Mouse (Mus musculus): ENCODE results near the gene Dmd. TPM values are rescaled to one million over a fixed set of nuclear protein-coding genes. Genes with fewer than 3 reads are reported as not detected.

Dmd gene
- polyA plus RNA-seq, 1 experiment from 2014 or later, result 36.4 TPM

GRCm38 (mm10) chrX:85046631-85047030, 2098.0 kb downstream of the Dmd start:
- no peaks in the 10 kb centered on the region for H3K27me3 ChIP-seq (ENCODE audit: control insufficient read depth, insufficient read depth, low read length)
- ATAC-seq (ENCODE audit: insufficient number of reproducible peaks, insufficient read depth, low FRiP score, low read depth), result no peak
- no peak overlapping the region for H3K4me3 ChIP-seq (ENCODE audit: low read depth, low read length)
- WGBS, result 83% methylated on average over 9 of the region's 9 CpGs
- H3K9ac ChIP-seq (replicated peaks; ENCODE audit: low read depth, low read length), result no peak overlapping the region
- H3K4me2 ChIP-seq (replicated peaks; ENCODE audit: low read depth, low read length), result no peak overlapping the region
- H3K27ac ChIP-seq (ENCODE audit: low read length), result no peak overlapping the region
- no peaks in the 10 kb centered on the region for H3K9me3 ChIP-seq (ENCODE audit: control insufficient read depth, low read depth, low read length)
- H3K4me1 ChIP-seq (ENCODE audit: control insufficient read depth, insufficient read depth, low read length), result no peaks in the 10 kb centered on the region
- H3K36me3 ChIP-seq (ENCODE audit: control insufficient read depth, insufficient read depth, low read length), result no peaks in the 10 kb centered on the region

GRCm38 (mm10) chrX:85048141-85049110, 2099.8 kb downstream of the Dmd start:
- Histone ChIP-seq H3K27me3 (ENCODE audit: control insufficient read depth, insufficient read depth, low read length) (no peaks in the 10 kb centered on the region), H3K4me1 (ENCODE audit: control insufficient read depth, insufficient read depth, low read length) (no peaks in the 10 kb centered on the region), H3K36me3 (ENCODE audit: control insufficient read depth, insufficient read depth, low read length) (no peaks in the 10 kb centered on the region), H3K27ac (ENCODE audit: low read length) (no peak overlapping the region), H3K4me3 (ENCODE audit: low read depth, low read length) (peak overlapping the region; percentile 43), H3K4me2 (replicated peaks; ENCODE audit: low read depth, low read length) (peak overlapping the region; percentile 46), H3K9me3 (ENCODE audit: control insufficient read depth, low read depth, low read length) (no peaks in the 10 kb centered on the region), H3K9ac (replicated peaks; ENCODE audit: low read depth, low read length) (peak overlapping the region; percentile 38)
- peak; percentile 91 for ATAC-seq (ENCODE audit: insufficient number of reproducible peaks, insufficient read depth, low FRiP score, low read depth)
- 20% methylated on average over 43 of the region's 47 CpGs for WGBS

GRCm38 (mm10) chrX:85049593-85049992, 2100.9 kb downstream of the Dmd start:
- no peak for ATAC-seq (ENCODE audit: insufficient number of reproducible peaks, insufficient read depth, low FRiP score, low read depth)
- no peak overlapping the region for H3K27ac ChIP-seq (ENCODE audit: low read length)
- H3K9ac ChIP-seq (replicated peaks; ENCODE audit: low read depth, low read length), result no peak overlapping the region
- H3K4me3 ChIP-seq (ENCODE audit: low read depth, low read length), result no peak overlapping the region; the same call in 1 of the 2 replicates
- peak overlapping the region; percentile 46; the same call in 1 of the 2 replicates for H3K4me2 ChIP-seq (replicated peaks; ENCODE audit: low read depth, low read length)
- H3K9me3 ChIP-seq (ENCODE audit: control insufficient read depth, low read depth, low read length), result no peaks in the 10 kb centered on the region
- H3K36me3 ChIP-seq (ENCODE audit: control insufficient read depth, insufficient read depth, low read length), result no peaks in the 10 kb centered on the region
- 51% methylated on average over 3 of the region's 3 CpGs for WGBS
- no peaks in the 10 kb centered on the region for H3K4me1 ChIP-seq (ENCODE audit: control insufficient read depth, insufficient read depth, low read length)
- no peaks in the 10 kb centered on the region for H3K27me3 ChIP-seq (ENCODE audit: control insufficient read depth, insufficient read depth, low read length)

- Histone ChIP-seq H3K27ac (ENCODE audit: low read length) (no peak overlapping the region), H3K27me3 (ENCODE audit: control insufficient read depth, insufficient read depth, low read length) (no peaks in the 10 kb centered on the region), H3K4me1 (ENCODE audit: control insufficient read depth, insufficient read depth, low read length) (no peaks in the 10 kb centered on the region), H3K9me3 (ENCODE audit: control insufficient read depth, low read depth, low read length) (no peaks in the 10 kb centered on the region), H3K4me2 (replicated peaks; ENCODE audit: low read depth, low read length) (no peak overlapping the region), H3K36me3 (ENCODE audit: control insufficient read depth, insufficient read depth, low read length) (no peaks in the 10 kb centered on the region), H3K9ac (replicated peaks; ENCODE audit: low read depth, low read length) (no peak overlapping the region), H3K4me3 (ENCODE audit: low read depth, low read length) (no peak overlapping the region)
- no peak for ATAC-seq (ENCODE audit: insufficient number of reproducible peaks, insufficient read depth, low FRiP score, low read depth)
- 52% methylated on average over 4 of the region's 4 CpGs for WGBS
These were observed 2124.9 kb downstream of the Dmd start for GRCm38 (mm10) chrX:85073602-85074001.

- no peak for ATAC-seq (ENCODE audit: insufficient number of reproducible peaks, insufficient read depth, low FRiP score, low read depth)
These were observed 2128.2 kb downstream of the Dmd start for GRCm38 (mm10) chrX:85076845-85077244.

GRCm38 (mm10) chrX:85077605-85078004, 2128.9 kb downstream of the Dmd start:
- no peak overlapping the region for H3K27ac ChIP-seq (ENCODE audit: low read length)
- H3K9me3 ChIP-seq (ENCODE audit: control insufficient read depth, low read depth, low read length), result no peaks in the 10 kb centered on the region
- H3K27me3 ChIP-seq (ENCODE audit: control insufficient read depth, insufficient read depth, low read length), result no peaks in the 10 kb centered on the region
- no peaks in the 10 kb centered on the region for H3K36me3 ChIP-seq (ENCODE audit: control insufficient read depth, insufficient read depth, low read length)
- H3K9ac ChIP-seq (replicated peaks; ENCODE audit: low read depth, low read length), result no peak overlapping the region
- no peak for ATAC-seq (ENCODE audit: insufficient number of reproducible peaks, insufficient read depth, low FRiP score, low read depth)
- 73% methylated on average over 1 of the region's 1 CpGs for WGBS
- no peaks in the 10 kb centered on the region for H3K4me1 ChIP-seq (ENCODE audit: control insufficient read depth, insufficient read depth, low read length)
- H3K4me2 ChIP-seq (replicated peaks; ENCODE audit: low read depth, low read length), result no peak overlapping the region
- H3K4me3 ChIP-seq (ENCODE audit: low read depth, low read length), result no peak overlapping the region

More at GRCm38 (mm10) chrX:85076845-85077244, 2128.2 kb downstream of the Dmd start:
- H3K4me2 ChIP-seq (replicated peaks; ENCODE audit: low read depth, low read length), result no peak overlapping the region
- no peaks in the 10 kb centered on the region for H3K27me3 ChIP-seq (ENCODE audit: control insufficient read depth, insufficient read depth, low read length)
- no peaks in the 10 kb centered on the region for H3K4me1 ChIP-seq (ENCODE audit: control insufficient read depth, insufficient read depth, low read length)
- 67% methylated on average over 1 of the region's 1 CpGs for WGBS
- H3K27ac ChIP-seq (ENCODE audit: low read length), result no peak overlapping the region
- no peak overlapping the region for H3K9ac ChIP-seq (replicated peaks; ENCODE audit: low read depth, low read length)
- no peaks in the 10 kb centered on the region for H3K36me3 ChIP-seq (ENCODE audit: control insufficient read depth, insufficient read depth, low read length)
- H3K9me3 ChIP-seq (ENCODE audit: control insufficient read depth, low read depth, low read length), result no peaks in the 10 kb centered on the region
- H3K4me3 ChIP-seq (ENCODE audit: low read depth, low read length), result no peak overlapping the region

GRCm38 (mm10) chrX:85079174-85079573, 2130.5 kb downstream of the Dmd start:
- no peaks in the 10 kb centered on the region for H3K27me3 ChIP-seq (ENCODE audit: control insufficient read depth, insufficient read depth, low read length)
- no peak overlapping the region for H3K4me2 ChIP-seq (replicated peaks; ENCODE audit: low read depth, low read length)
- H3K9me3 ChIP-seq (ENCODE audit: control insufficient read depth, low read depth, low read length), result no peaks in the 10 kb centered on the region
- H3K36me3 ChIP-seq (ENCODE audit: control insufficient read depth, insufficient read depth, low read length), result no peaks in the 10 kb centered on the region
- 65% methylated on average over 2 of the region's 2 CpGs for whole genome bisulfite sequencing
- no peak overlapping the region for H3K4me3 ChIP-seq (ENCODE audit: low read depth, low read length)
- no peaks in the 10 kb centered on the region for H3K4me1 ChIP-seq (ENCODE audit: control insufficient read depth, insufficient read depth, low read length)
- no peak for ATAC-seq (ENCODE audit: insufficient number of reproducible peaks, insufficient read depth, low FRiP score, low read depth)
- H3K27ac ChIP-seq (ENCODE audit: low read length), result no peak overlapping the region
- H3K9ac ChIP-seq (replicated peaks; ENCODE audit: low read depth, low read length), result no peak overlapping the region

- WGBS, result 51% methylated on average over 8 of the region's 8 CpGs
- H3K27ac ChIP-seq (ENCODE audit: low read length), result peak overlapping the region; percentile 27; the same call in 1 of the 2 replicates
- ATAC-seq (ENCODE audit: insufficient number of reproducible peaks, insufficient read depth, low FRiP score, low read depth), result peak; percentile 46; the same call in 1 of the 2 replicates
These were observed 2135.8 kb downstream of the Dmd start for GRCm38 (mm10) chrX:85084237-85085153.

More at GRCm38 (mm10) chrX:85084237-85085153, 2135.8 kb downstream of the Dmd start:
- H3K27me3 ChIP-seq (ENCODE audit: control insufficient read depth, insufficient read depth, low read length), result no peaks in the 10 kb centered on the region
- H3K4me3 ChIP-seq (ENCODE audit: low read depth, low read length), result no peak overlapping the region
- H3K36me3 ChIP-seq (ENCODE audit: control insufficient read depth, insufficient read depth, low read length), result no peaks in the 10 kb centered on the region
- H3K9me3 ChIP-seq (ENCODE audit: control insufficient read depth, low read depth, low read length), result no peaks in the 10 kb centered on the region
- H3K4me2 ChIP-seq (replicated peaks; ENCODE audit: low read depth, low read length), result no peak overlapping the region
- H3K4me1 ChIP-seq (ENCODE audit: control insufficient read depth, insufficient read depth, low read length), result no peaks in the 10 kb centered on the region
- no peak overlapping the region for H3K9ac ChIP-seq (replicated peaks; ENCODE audit: low read depth, low read length)
